Mouse (Mus musculus) liver, embryonic 11.5 days (tissue): ENCODE measurements around the gene Gstt2. TPM values are rescaled to one million over a fixed set of nuclear protein-coding genes. Genes with fewer than 3 reads are reported as not detected.

Source experiments
- polyA plus RNA-seq: library from polyadenylated mRNA; unstranded; fragments of >200 nt; fragmentation: Nextera tagmentation; extraction: Ambion mirVana; gene quantifications from 2 replicates; pipeline ENCODE4 v1.2.1, GENCODE M21; 2014

The Gstt2 gene
- polyA plus RNA-seq, 1 experiment from 2014 or later, result 39.6 TPM

Other genes with a start within 250 kb of the Gstt2 start
- gene Ggt5, start 248.1 kb downstream of the Gstt2 start, polyA plus RNA-seq, result 0.52 and 1.2 TPM in 2 replicates
- gene Susd2, start 193.4 kb downstream of the Gstt2 start, polyA plus RNA-seq, result 0.91 and 1.5 TPM in 2 replicates
- gene Cabin1, start 73.1 kb downstream of the Gstt2 start, polyA plus RNA-seq, result 30.3 and 33.3 TPM in 2 replicates
- gene Ddt, start 64.0 kb downstream of the Gstt2 start, polyA plus RNA-seq, result 198 and 213 TPM in 2 replicates
- gene Gm20441, start 56.5 kb downstream of the Gstt2 start, polyA plus RNA-seq, result not detected in 2 replicates
- gene Gstt3, start 56.0 kb downstream of the Gstt2 start, polyA plus RNA-seq, result 6.3 and 7.9 TPM in 2 replicates
- 40.7 and 43.0 TPM in 2 replicates for gene Gstt1, start 38.8 kb downstream of the Gstt2 start, polyA plus RNA-seq
- not detected in 2 replicates for gene Gstt4, start 14.9 kb downstream of the Gstt2 start, polyA plus RNA-seq
- gene Mif, start 22.8 kb upstream of the Gstt2 start, polyA plus RNA-seq, result 2,667 and 2,772 TPM in 2 replicates
- 4.0 and 5.1 TPM in 2 replicates for gene Derl3, start 56.0 kb upstream of the Gstt2 start, polyA plus RNA-seq
- gene Smarcb1, start 84.2 kb upstream of the Gstt2 start, polyA plus RNA-seq, result 157 and 162 TPM in 2 replicates
- 103 and 113 TPM in 2 replicates for gene Chchd10, start 95.7 kb upstream of the Gstt2 start, polyA plus RNA-seq
- 15.2 and 16.6 TPM in 2 replicates for gene Mmp11, start 99.1 kb upstream of the Gstt2 start, polyA plus RNA-seq
- 3.2 and 3.4 TPM in 2 replicates for gene Gm867, start 103.2 kb upstream of the Gstt2 start, polyA plus RNA-seq
- gene Vpreb3, start 105.6 kb upstream of the Gstt2 start, polyA plus RNA-seq, result 0.52 and 0.96 TPM in 2 replicates
- 0.06 and 0.22 TPM in 2 replicates for gene Gm5134, start 117.1 kb upstream of the Gstt2 start, polyA plus RNA-seq
- 31.2 and 32.9 TPM in 2 replicates for gene Zfp280b, start 195.2 kb upstream of the Gstt2 start, polyA plus RNA-seq